Mouse (Mus musculus) cerebellum, postnatal 36 days (tissue): Measurements from ENCODE around the gene Mapk10.

Experiments used
- DNase-seq, 2 experiments: peaks; one replicate each; pipeline ENCODE4 v3.0.0; 2021 to 2022; ENCODE audit warnings: mixed read lengths in 2 of 2

The Mapk10 gene

GRCm38 (mm10) chr5:103161574-103161973 lies 49.6 kb downstream of the Mapk10 start:
- no peak for DNase-seq

GRCm38 (mm10) chr5:103161196-103161540 lies 50.0 kb downstream of the Mapk10 start:
- no peak for DNase-seq

- DNase-seq = no peak
Observed at GRCm38 (mm10) chr5:103160314-103161195, 50.6 kb downstream of the Mapk10 start.

- DNase-seq = no peak
Observed at GRCm38 (mm10) chr5:103140935-103141334, 70.2 kb downstream of the Mapk10 start.

GRCm38 (mm10) chr5:103134839-103135238 lies 76.3 kb downstream of the Mapk10 start:
- peak; percentile 71 to 72 for DNase-seq

GRCm38 (mm10) chr5:103133626-103134025 lies 77.5 kb downstream of the Mapk10 start:
- no peak for DNase-seq

GRCm38 (mm10) chr5:103132814-103133213 lies 78.3 kb downstream of the Mapk10 start:
- no peak for DNase-seq

GRCm38 (mm10) chr5:103119618-103120017 lies 91.5 kb downstream of the Mapk10 start:
- no peak for DNase-seq

GRCm38 (mm10) chr5:103115571-103115970 lies 95.6 kb downstream of the Mapk10 start:
- DNase-seq = no peak

- peak; percentile 22 to 24 for DNase-seq
Observed at GRCm38 (mm10) chr5:103112471-103112870, 98.7 kb downstream of the Mapk10 start.

GRCm38 (mm10) chr5:103109409-103109808 lies 101.7 kb downstream of the Mapk10 start:
- no peak for DNase-seq

- DNase-seq = peak in 1 of 2 experiments; percentile 17
Observed at GRCm38 (mm10) chr5:103105441-103106414, 105.4 kb downstream of the Mapk10 start.

GRCm38 (mm10) chr5:103104082-103104481 lies 107.1 kb downstream of the Mapk10 start:
- no peak for DNase-seq

GRCm38 (mm10) chr5:103102876-103103393 lies 108.2 kb downstream of the Mapk10 start:
- peak; percentile 29 to 30 for DNase-seq

GRCm38 (mm10) chr5:103102176-103102575 lies 109.0 kb downstream of the Mapk10 start:
- DNase-seq = peak in 1 of 2 experiments; percentile 32

- no peak for DNase-seq
Observed at GRCm38 (mm10) chr5:103094166-103094565, 117.0 kb downstream of the Mapk10 start.

- no peak for DNase-seq
Observed at GRCm38 (mm10) chr5:103085844-103086243, 125.3 kb downstream of the Mapk10 start.

GRCm38 (mm10) chr5:103075451-103075850 lies 135.7 kb downstream of the Mapk10 start:
- peak; percentile 21 to 38 for DNase-seq

- no peak for DNase-seq
Observed at GRCm38 (mm10) chr5:103072200-103072825, 138.8 kb downstream of the Mapk10 start.

GRCm38 (mm10) chr5:103071006-103071612 lies 140.0 kb downstream of the Mapk10 start:
- DNase-seq = no peak

- no peak for DNase-seq
Observed at GRCm38 (mm10) chr5:103050319-103050916, 160.7 kb downstream of the Mapk10 start.

- no peak for DNase-seq
Observed at GRCm38 (mm10) chr5:103048011-103048410, 163.1 kb downstream of the Mapk10 start.
